Mouse (Mus musculus): Measurements from ENCODE around the gene Ankrd44.

DNA sequence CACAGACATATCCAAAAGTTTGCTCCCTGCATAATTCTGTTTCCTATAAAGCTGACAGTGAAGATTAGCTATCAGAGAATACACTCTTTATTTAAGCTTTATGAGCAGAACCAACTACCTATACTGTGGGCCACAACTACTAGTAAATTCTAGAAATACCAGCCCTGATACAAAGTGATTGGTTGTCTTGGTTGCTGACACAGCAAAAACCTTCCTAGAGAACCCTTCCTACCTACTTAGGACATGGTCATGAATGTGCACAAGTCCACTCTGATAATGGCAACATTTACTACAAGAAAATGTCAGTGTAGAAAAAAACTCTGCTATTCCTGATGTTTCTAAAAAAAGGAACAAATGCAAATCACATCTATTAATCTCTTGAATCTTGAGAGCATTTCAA is 234.4 kb downstream of the Ankrd44 start:
- TF ChIP-seq POLR2A (IDR thresholded peaks at IDR 0.05; ENCODE audit: insufficient read length, low read depth) (no peak), MYOD1 (IDR thresholded peaks at IDR 0.05; ENCODE audit: control insufficient read depth in 1 of 3, insufficient read length in 2 of 3, low read depth in 2 of 3) (no peak), USF1 (IDR thresholded peaks at IDR 0.05; ENCODE audit: low read depth) (no peak), E2F4 (IDR thresholded peaks at IDR 0.05; ENCODE audit: insufficient read depth) (no peak), POLR2AphosphoS2 (IDR thresholded peaks at IDR 0.05; ENCODE audit: insufficient read length, low read depth) (no peak), TCF12 (IDR thresholded peaks at IDR 0.05; ENCODE audit: insufficient read depth, poor library complexity, severe bottlenecking) (no peak), REST (IDR thresholded peaks at IDR 0.05; ENCODE audit: insufficient read depth, insufficient read length) (no peak), TCF3 (IDR thresholded peaks at IDR 0.05; ENCODE audit: insufficient read length, low read depth) (no peak), CEBPB (IDR thresholded peaks at IDR 0.05; ENCODE audit: insufficient read depth, poor library complexity, severe bottlenecking) (no peak)

Measured in myocyte (in vitro differentiated cells).